Mouse (Mus musculus) spleen, postnatal 14 days (tissue): ENCODE results near the gene Auts2.

Source experiments
- DNase-seq, 2 experiments: peaks; one replicate each; pipeline ENCODE4 v3.0.0; 2021 to 2022; ENCODE audit warnings: low spot score in 2 of 2

The Auts2 gene

GRCm38 (mm10) chr5:132098461-132098860, 444.7 kb downstream of the Auts2 start:
- DNase-seq = no peak

GRCm38 (mm10) chr5:132092721-132093120, 450.4 kb downstream of the Auts2 start:
- no peak for DNase-seq

GRCm38 (mm10) chr5:132089496-132090250, 453.5 kb downstream of the Auts2 start:
- no peak for DNase-seq

GRCm38 (mm10) chr5:132088585-132088984, 454.6 kb downstream of the Auts2 start:
- DNase-seq = no peak

GRCm38 (mm10) chr5:132083753-132084326, 459.3 kb downstream of the Auts2 start:
- no peak for DNase-seq

GRCm38 (mm10) chr5:132075942-132076341, 467.2 kb downstream of the Auts2 start:
- no peak for DNase-seq

- DNase-seq = no peak
Measured at GRCm38 (mm10) chr5:132074724-132075374, 468.3 kb downstream of the Auts2 start.

- no peak for DNase-seq
Measured at GRCm38 (mm10) chr5:132074360-132074723, 468.8 kb downstream of the Auts2 start.

GRCm38 (mm10) chr5:132073677-132074359, 469.3 kb downstream of the Auts2 start:
- no peak for DNase-seq

GRCm38 (mm10) chr5:132072356-132072755, 470.8 kb downstream of the Auts2 start:
- DNase-seq = no peak

GRCm38 (mm10) chr5:132067750-132068739, 475.1 kb downstream of the Auts2 start:
- DNase-seq = no peak

GRCm38 (mm10) chr5:132060116-132060515, 483.0 kb downstream of the Auts2 start:
- DNase-seq = no peak

GRCm38 (mm10) chr5:132052637-132053036, 490.5 kb downstream of the Auts2 start:
- DNase-seq = no peak

- no peak for DNase-seq
Measured at GRCm38 (mm10) chr5:132039584-132039983, 503.6 kb downstream of the Auts2 start.

GRCm38 (mm10) chr5:132033491-132034350, 509.4 kb downstream of the Auts2 start:
- no peak for DNase-seq

- DNase-seq = no peak
Measured at GRCm38 (mm10) chr5:132030941-132031531, 512.1 kb downstream of the Auts2 start.

GRCm38 (mm10) chr5:132029638-132030037, 513.5 kb downstream of the Auts2 start:
- DNase-seq = no peak

- no peak for DNase-seq
Measured at GRCm38 (mm10) chr5:132029038-132029437, 514.1 kb downstream of the Auts2 start.

GRCm38 (mm10) chr5:132027859-132028498, 515.2 kb downstream of the Auts2 start:
- no peak for DNase-seq
